In genomic region chr7:118764725-118765124, GRCm38 (mm10) we compare ENCODE assay signal across 14 mouse cellular contexts.
"Had no signal": no experiment of that assay in that cellular context is flagged by ENCODE, and none has a peak within 500 bp of the region (broad histone marks: within the 10 kb centered on the region; RNA-seq: fewer than 3 reads in every experiment).

No protein-coding gene starts in this region.

- H3K27me3 ChIP-seq: intestine, embryonic 15.5 days; limb, embryonic 13.5 days; neural tube, embryonic 12.5 days; stomach, embryonic 15.5 days had no signal

- H3K4me2 ChIP-seq: intestine, embryonic 15.5 days; limb, embryonic 13.5 days; neural tube, embryonic 12.5 days; stomach, embryonic 15.5 days had no signal

- H3K9me3 ChIP-seq: intestine, embryonic 15.5 days; limb, embryonic 13.5 days; midbrain, embryonic 10.5 days; neural tube, embryonic 12.5 days; stomach, embryonic 15.5 days had no signal

- H3K27ac ChIP-seq: intestine, embryonic 15.5 days; layer of hippocampus, adult 2 months; limb, embryonic 13.5 days; liver, embryonic 14.5 days; midbrain, embryonic 10.5 days; neural tube, embryonic 12.5 days; stomach, embryonic 15.5 days had no signal

- DNase-seq: left cerebral cortex, postnatal 4 days; lung, adult 18-20 months; midbrain, embryonic 14.5 days; retina, postnatal 1 day; right cerebral cortex, postnatal 4 days; thymus, adult 2 months; thymus, postnatal 25 days had no signal

- H3K4me1 ChIP-seq: limb, embryonic 13.5 days; neural tube, embryonic 12.5 days; stomach, embryonic 15.5 days had no signal

- H3K9ac ChIP-seq: intestine, embryonic 15.5 days; limb, embryonic 13.5 days; liver, embryonic 14.5 days; neural tube, embryonic 12.5 days; stomach, embryonic 15.5 days had no signal

- H3K4me3 ChIP-seq: intestine, embryonic 15.5 days; layer of hippocampus, adult 2 months; limb, embryonic 13.5 days; midbrain, embryonic 10.5 days; neural tube, embryonic 12.5 days; stomach, embryonic 15.5 days had no signal
